Mouse (Mus musculus) megakaryocyte, embryonic 14.5 days (primary cell): ENCODE measurements around the gene Vnn3.

Experiments used
- FLI1 ChIP-seq: IDR thresholded peaks from 2 replicates; pipeline ENCODE4 v1.6.1; 2012; ENCODE audit warnings: low read length, inconsistent platforms, mixed read lengths
- GATA1 ChIP-seq: IDR thresholded peaks from 3 replicates; pipeline ENCODE4 v1.6.1; 2012; ENCODE audit warnings: mixed read lengths, low read length, inconsistent platforms, borderline replicate concordance

DNA sequence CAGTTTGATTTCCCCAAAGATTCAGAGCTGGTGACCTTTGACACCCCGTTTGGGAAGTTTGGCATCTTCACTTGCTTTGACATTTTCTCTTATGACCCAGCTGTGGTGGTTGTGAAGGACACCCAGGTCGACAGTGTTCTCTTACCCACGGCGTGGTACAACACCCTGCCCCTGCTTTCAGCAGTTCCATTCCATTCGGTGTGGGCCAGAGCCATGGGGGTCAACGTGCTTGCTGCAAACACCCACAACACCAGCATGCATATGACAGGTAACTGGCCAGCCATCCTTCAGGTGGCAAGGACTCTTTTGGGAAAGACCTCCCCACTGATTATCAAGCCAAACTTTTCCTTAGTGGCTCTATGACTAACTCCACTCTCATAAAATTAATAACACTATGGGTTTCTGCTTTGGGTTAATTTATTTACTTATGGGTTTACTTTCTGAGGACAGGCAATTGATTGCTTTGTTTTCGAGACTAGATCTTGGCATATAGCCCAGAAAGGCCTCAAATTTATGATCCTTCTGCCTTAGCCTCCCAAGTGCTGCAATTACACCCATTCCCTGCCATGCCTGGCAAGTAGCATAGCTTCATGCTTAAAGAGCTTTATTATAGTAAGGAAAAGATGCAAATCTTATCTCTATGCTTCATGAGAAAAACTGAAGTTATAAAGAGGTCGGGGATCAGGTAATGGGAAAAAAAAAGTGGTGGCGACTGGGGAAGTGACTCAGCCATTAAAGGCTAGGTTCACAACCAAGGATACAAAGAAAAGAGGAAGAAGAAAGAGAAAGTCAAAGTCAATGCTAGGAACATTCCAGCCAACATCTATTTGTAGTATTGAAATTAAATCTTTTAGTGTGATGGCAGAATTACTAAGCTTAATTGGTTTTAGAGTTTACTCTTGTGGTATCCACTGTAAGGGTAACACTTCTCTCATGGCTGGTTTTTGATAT is 13.4 kb downstream of the Vnn3 start:
- TF ChIP-seq GATA1 (no peak), FLI1 (no peak)
